Mouse (Mus musculus) cortical plate, adult 2 months (tissue): ENCODE results near the gene Foxl1.

ENCODE experiments used
- CTCF ChIP-seq: fragments of 200-500 bp; IDR thresholded peaks from 2 replicates; pipeline ENCODE4 v1.5.1; 2011; ENCODE audit warnings: mild to moderate bottlenecking, control low read depth, low read length; ENCODE audit not compliant: insufficient read depth; ENCODE audit errors: extremely low read depth
- POLR2A ChIP-seq: fragments of 200-500 bp; IDR thresholded peaks from 2 replicates; pipeline ENCODE4 v1.6.1; 2011; ENCODE audit warnings: mild to moderate bottlenecking, low read length, control low read depth; ENCODE audit not compliant: insufficient read depth; ENCODE audit errors: extremely low read depth

GRCm38 (mm10) chr8:121127756-121128375 lies at the start of gene Foxl1:
- no peak for TF ChIP-seq POLR2A
- TF ChIP-seq CTCF: no peak
